Mouse (Mus musculus): ENCODE data around the gene Gm21985. TPM values are rescaled to one million over a fixed set of nuclear protein-coding genes. Genes with fewer than 3 reads are reported as not detected.
"Not testable (repeated sequence)": the region's sequence is repeated elsewhere in the genome, so short reads cannot be mapped to it uniquely, and the experiment has no call there.

Gene Gm21985
- polyA plus RNA-seq, 1 experiment from 2014 or later = not detected

DNA sequence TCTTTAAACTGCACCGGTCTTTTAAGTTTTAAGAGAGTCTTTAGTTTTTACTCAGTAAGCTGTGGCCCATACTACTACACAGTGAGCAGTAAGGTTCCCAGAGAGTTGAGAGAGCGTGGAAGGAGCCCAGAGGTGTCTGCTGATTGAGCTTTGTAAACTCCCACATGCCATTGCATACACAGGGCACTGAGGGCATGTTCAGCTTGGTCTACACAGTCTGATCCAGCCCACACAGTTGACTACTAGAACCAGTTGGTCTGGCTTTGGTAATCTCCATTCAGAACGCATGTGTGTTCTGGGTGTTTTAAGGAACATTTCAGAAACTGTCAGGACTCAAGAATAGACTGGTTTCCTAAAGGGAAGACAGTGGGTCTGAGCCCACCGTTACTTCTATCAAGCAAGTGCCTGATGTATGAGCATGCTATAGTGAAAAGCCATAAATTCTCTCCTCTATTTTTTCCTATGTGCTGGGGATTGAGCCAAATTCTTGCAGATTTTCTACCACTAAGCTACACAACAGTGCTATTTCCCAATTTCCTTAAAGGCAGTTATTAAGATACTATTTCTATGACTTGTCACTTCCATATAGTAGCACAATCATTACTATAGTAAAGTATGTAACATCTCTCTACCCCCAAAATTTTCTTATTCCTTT, 125.4 kb downstream of the Gm21985 start:
- ATAC-seq (ENCODE audit: low read depth) = no peak
- WGBS = 93% methylated on average over 4 of the region's 4 CpGs
- Histone ChIP-seq H3K27me3 (ENCODE audit: control insufficient read depth, insufficient read depth, low read length) (no peaks in the 10 kb centered on the region), H3K9ac (replicated peaks; ENCODE audit: low read depth, low read length) (no peak overlapping the region), H3K4me1 (ENCODE audit: control insufficient read depth, insufficient read depth, low read length) (no peaks in the 10 kb centered on the region), H3K4me3 (ENCODE audit: low read depth, low read length) (no peak overlapping the region), H3K4me2 (ENCODE audit: low read depth, low read length) (no peak overlapping the region), H3K36me3 (ENCODE audit: control insufficient read depth, insufficient read depth, low read length) (no peaks in the 10 kb centered on the region), H3K9me3 (ENCODE audit: control insufficient read depth, low read length) (no peaks in the 10 kb centered on the region), H3K27ac (ENCODE audit: low read depth, low read length) (no peak overlapping the region)

DNA sequence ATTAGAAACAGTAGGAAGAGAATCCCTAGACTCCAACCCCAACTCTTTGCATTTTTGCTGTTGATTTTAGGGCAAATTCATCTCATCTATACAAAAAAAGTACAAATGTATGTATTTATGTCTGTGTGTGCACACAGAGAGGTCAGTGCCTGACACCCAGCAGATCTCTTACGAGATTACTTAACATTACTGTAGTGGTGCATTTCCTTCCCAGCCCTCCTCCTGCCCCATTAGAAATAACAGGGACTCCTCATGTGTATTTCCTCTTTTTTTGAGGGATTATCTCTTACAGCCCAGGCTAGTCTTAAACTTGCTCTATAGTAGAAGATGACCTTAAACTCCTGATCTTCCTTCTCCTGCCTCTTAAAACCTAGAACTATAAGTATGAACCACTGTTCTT, 126.6 kb downstream of the Gm21985 start:
- ATAC-seq (ENCODE audit: low read depth) = no peak
- H3K36me3 ChIP-seq (ENCODE audit: control insufficient read depth, insufficient read depth, low read length) = no peaks in the 10 kb centered on the region
- H3K9ac ChIP-seq (replicated peaks; ENCODE audit: low read depth, low read length) = no peak overlapping the region
- no peak overlapping the region for H3K27ac ChIP-seq (ENCODE audit: low read depth, low read length)
- H3K4me1 ChIP-seq (ENCODE audit: control insufficient read depth, insufficient read depth, low read length) = no peaks in the 10 kb centered on the region
- H3K4me3 ChIP-seq (ENCODE audit: low read depth, low read length) = no peak overlapping the region
- no peaks in the 10 kb centered on the region for H3K9me3 ChIP-seq (ENCODE audit: control insufficient read depth, low read length)
- no peaks in the 10 kb centered on the region for H3K27me3 ChIP-seq (ENCODE audit: control insufficient read depth, insufficient read depth, low read length)
- WGBS = 87% methylated on average over 1 of the region's 1 CpGs
- H3K4me2 ChIP-seq (ENCODE audit: low read depth, low read length) = no peak overlapping the region

DNA sequence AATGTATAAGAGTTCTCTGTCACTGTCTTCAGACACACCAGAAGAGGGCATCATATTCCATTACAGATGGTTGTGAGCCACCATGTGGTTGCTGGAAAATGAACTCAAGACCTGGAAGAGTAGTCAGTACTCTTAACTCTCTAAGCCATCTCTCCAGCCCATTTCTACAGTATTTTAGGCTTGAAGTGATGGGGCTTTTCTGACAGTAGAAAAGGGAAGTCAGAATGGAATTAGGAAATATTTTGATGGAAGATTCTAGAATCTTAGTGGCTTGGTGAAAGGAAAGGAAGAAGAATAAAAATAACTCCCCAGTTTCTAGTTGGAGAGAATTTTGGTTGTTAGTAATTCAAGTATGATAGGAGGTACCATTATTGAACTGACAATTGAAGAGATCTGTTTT, 127.8 kb downstream of the Gm21985 start:
- Histone ChIP-seq H3K36me3 (ENCODE audit: control insufficient read depth, insufficient read depth, low read length) (no peaks in the 10 kb centered on the region), H3K4me2 (ENCODE audit: low read depth, low read length) (no peak overlapping the region), H3K27ac (ENCODE audit: low read depth, low read length) (no peak overlapping the region), H3K4me3 (ENCODE audit: low read depth, low read length) (no peak overlapping the region), H3K27me3 (ENCODE audit: control insufficient read depth, insufficient read depth, low read length) (no peaks in the 10 kb centered on the region), H3K4me1 (ENCODE audit: control insufficient read depth, insufficient read depth, low read length) (no peaks in the 10 kb centered on the region), H3K9ac (replicated peaks; ENCODE audit: low read depth, low read length) (no peak overlapping the region), H3K9me3 (ENCODE audit: control insufficient read depth, low read length) (no peaks in the 10 kb centered on the region)
- ATAC-seq (ENCODE audit: low read depth) = no peak

DNA sequence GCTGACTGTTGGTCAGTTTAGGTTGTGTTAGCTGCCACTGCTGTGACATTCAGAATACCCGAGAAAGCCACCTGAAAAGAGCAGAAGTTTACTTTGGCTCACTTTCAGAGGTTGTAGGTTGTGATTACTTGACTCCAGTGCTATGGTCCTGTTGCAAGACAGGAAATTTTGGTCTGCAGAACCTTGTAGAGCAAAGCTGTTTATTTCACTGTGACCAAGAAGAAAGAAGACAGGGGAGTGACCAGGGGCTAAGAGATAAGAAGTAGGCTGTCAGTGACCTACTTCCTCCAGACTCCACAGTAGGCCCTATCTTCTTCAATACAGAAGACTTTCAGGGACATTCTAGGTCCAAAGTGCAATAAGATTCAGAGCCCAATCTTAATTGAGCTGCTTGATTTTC, 130.5 kb downstream of the Gm21985 start:
- no peak overlapping the region for H3K4me3 ChIP-seq (ENCODE audit: low read depth, low read length)
- no peaks in the 10 kb centered on the region for H3K4me1 ChIP-seq (ENCODE audit: control insufficient read depth, insufficient read depth, low read length)
- H3K36me3 ChIP-seq (ENCODE audit: control insufficient read depth, insufficient read depth, low read length) = no peaks in the 10 kb centered on the region
- H3K27me3 ChIP-seq (ENCODE audit: control insufficient read depth, insufficient read depth, low read length) = no peaks in the 10 kb centered on the region
- ATAC-seq (ENCODE audit: low read depth) = no peak
- 78% methylated on average over 1 of the region's 1 CpGs for WGBS
- no peaks in the 10 kb centered on the region for H3K9me3 ChIP-seq (ENCODE audit: control insufficient read depth, low read length)
- H3K4me2 ChIP-seq (ENCODE audit: low read depth, low read length) = no peak overlapping the region
- H3K27ac ChIP-seq (ENCODE audit: low read depth, low read length) = no peak overlapping the region
- no peak overlapping the region for H3K9ac ChIP-seq (replicated peaks; ENCODE audit: low read depth, low read length)

DNA sequence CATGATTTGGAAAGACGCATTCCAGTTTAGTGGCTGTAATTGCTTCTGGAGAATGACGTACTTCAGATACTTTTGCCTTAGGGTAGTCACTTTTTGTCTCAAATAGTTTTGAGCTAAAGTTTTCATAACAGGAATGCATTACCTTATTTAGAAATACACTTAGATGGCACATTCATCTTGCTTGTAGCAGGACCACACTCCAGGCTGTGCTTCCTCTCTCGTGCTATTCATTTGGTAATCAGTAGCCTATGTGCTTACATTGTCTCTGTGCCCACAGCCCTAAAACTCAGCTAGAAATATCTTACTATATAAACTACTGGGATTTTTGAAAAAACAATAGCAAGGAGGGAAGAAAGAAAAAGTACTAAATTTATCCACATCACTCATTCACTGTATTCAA, 140.9 kb downstream of the Gm21985 start:
- Histone ChIP-seq H3K9ac (replicated peaks; ENCODE audit: low read depth, low read length) (no peak overlapping the region), H3K4me3 (ENCODE audit: low read depth, low read length) (no peak overlapping the region), H3K27ac (ENCODE audit: low read depth, low read length) (no peak overlapping the region), H3K9me3 (ENCODE audit: control insufficient read depth, low read length) (no peaks in the 10 kb centered on the region), H3K27me3 (ENCODE audit: control insufficient read depth, insufficient read depth, low read length) (no peaks in the 10 kb centered on the region), H3K4me1 (ENCODE audit: control insufficient read depth, insufficient read depth, low read length) (no peaks in the 10 kb centered on the region), H3K4me2 (ENCODE audit: low read depth, low read length) (no peak overlapping the region), H3K36me3 (ENCODE audit: control insufficient read depth, insufficient read depth, low read length) (peaks cover 13% of the 10 kb centered on the region; the same call in 1 of the 2 replicates)
- 92% methylated on average over 3 of the region's 3 CpGs for WGBS
- no peak for ATAC-seq (ENCODE audit: low read depth)

DNA sequence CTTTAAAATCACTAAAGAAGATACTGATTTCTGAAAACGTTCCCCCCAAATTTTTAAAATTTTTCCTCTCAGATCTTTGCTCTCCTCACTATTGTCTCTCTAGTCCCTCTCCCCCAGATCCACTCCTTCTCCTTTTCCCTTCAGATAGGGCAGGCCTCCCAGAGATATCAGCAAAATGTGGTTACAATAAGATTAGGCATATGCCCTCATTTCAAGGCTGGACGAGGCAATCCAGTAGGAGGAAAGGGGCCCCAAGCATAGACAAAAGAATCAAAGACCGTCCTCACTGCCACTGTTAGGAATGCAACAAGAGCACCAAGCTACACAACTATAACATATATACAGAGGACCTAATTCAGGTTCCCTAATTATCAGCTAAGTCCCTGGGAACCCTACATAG, 159.2 kb downstream of the Gm21985 start:
- Histone ChIP-seq H3K9me3 (ENCODE audit: control insufficient read depth, low read length) (no peaks in the 10 kb centered on the region), H3K4me2 (ENCODE audit: low read depth, low read length) (no peak overlapping the region), H3K4me1 (ENCODE audit: control insufficient read depth, insufficient read depth, low read length) (no peaks in the 10 kb centered on the region), H3K27me3 (ENCODE audit: control insufficient read depth, insufficient read depth, low read length) (no peaks in the 10 kb centered on the region), H3K36me3 (ENCODE audit: control insufficient read depth, insufficient read depth, low read length) (no peaks in the 10 kb centered on the region), H3K4me3 (ENCODE audit: low read depth, low read length) (no peak overlapping the region), H3K9ac (replicated peaks; ENCODE audit: low read depth, low read length) (no peak overlapping the region), H3K27ac (ENCODE audit: low read depth, low read length) (no peak overlapping the region)
- ATAC-seq (ENCODE audit: low read depth) = no peak
- WGBS = 81% methylated on average over 3 of the region's 3 CpGs

DNA sequence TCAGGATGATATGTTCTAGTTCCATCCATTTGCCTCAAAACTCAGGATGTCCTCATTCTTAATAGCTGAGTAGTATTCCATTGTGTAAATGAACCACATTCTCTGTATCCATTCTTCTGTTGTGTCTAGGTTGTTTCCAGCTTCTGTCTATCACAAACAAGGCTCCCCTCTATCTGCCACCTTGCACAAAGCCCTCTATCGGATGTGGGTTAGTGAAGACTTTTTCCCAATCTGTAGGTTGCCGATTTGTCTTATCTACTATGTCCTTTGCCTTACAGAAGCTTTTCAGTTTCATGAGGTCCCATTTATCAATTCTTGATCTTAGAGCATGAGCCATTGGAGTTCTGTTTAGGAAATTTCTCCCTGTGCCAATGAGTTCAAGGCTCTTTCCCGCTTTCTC, 162.4 kb downstream of the Gm21985 start:
- H3K4me2 ChIP-seq (ENCODE audit: low read depth, low read length); H3K9me3 ChIP-seq (ENCODE audit: control insufficient read depth, low read length); H3K27ac ChIP-seq (ENCODE audit: low read depth, low read length); H3K9ac ChIP-seq (replicated peaks; ENCODE audit: low read depth, low read length); H3K4me1 ChIP-seq (ENCODE audit: control insufficient read depth, insufficient read depth, low read length); H3K4me3 ChIP-seq (ENCODE audit: low read depth, low read length); ATAC-seq (ENCODE audit: low read depth); H3K36me3 ChIP-seq (ENCODE audit: control insufficient read depth, insufficient read depth, low read length); H3K27me3 ChIP-seq (ENCODE audit: control insufficient read depth, insufficient read depth, low read length): not testable (repeated sequence)
- WGBS = 92% methylated on average over 3 of the region's 3 CpGs

DNA sequence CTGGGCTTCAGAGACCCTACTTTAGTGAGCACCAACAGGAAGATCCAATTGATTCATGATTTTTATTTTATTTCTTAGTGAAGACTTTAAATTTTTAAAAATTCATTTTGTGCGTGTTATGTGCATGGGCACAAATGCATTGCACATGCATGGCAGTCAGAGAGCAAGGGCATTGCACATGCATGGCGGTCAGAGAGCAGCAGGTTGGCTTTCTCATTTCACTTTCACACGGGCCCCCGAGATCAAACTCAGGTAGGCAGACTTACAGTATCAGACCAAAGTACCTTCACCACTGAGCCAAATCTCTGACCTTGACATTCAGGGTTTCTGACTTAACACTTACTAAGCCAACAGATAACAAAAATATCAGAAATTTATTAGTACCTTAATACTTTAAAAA, 163.6 kb downstream of the Gm21985 start:
- WGBS = 93% methylated on average over 4 of the region's 4 CpGs
- H3K4me2 ChIP-seq (ENCODE audit: low read depth, low read length) = no peak overlapping the region
- no peak for ATAC-seq (ENCODE audit: low read depth)
- no peaks in the 10 kb centered on the region for H3K4me1 ChIP-seq (ENCODE audit: control insufficient read depth, insufficient read depth, low read length)
- H3K4me3 ChIP-seq (ENCODE audit: low read depth, low read length) = no peak overlapping the region
- H3K36me3 ChIP-seq (ENCODE audit: control insufficient read depth, insufficient read depth, low read length) = no peaks in the 10 kb centered on the region
- no peak overlapping the region for H3K9ac ChIP-seq (replicated peaks; ENCODE audit: low read depth, low read length)
- H3K9me3 ChIP-seq (ENCODE audit: control insufficient read depth, low read length) = no peaks in the 10 kb centered on the region
- H3K27ac ChIP-seq (ENCODE audit: low read depth, low read length) = no peak overlapping the region
- H3K27me3 ChIP-seq (ENCODE audit: control insufficient read depth, insufficient read depth, low read length) = no peaks in the 10 kb centered on the region

DNA sequence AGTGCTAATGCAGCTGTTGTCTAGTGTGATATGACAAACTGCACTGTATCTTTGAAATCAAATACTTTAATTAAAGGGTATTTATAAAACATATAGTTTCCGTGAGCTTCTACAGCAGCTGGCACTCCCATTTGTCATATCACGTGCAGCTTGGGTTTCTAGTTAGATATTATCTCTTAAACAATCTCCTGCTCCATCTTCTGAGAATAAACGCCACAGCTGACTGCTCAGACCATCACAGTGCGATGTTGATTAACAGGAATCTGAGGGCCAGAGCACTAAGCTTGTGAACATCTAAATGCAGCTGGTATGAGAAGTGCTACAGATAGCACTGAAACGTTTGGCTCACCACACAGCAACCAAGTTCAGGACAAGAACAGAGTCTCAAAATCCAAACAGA, 164.3 kb downstream of the Gm21985 start:
- 80% methylated on average over 5 of the region's 5 CpGs for WGBS
- Histone ChIP-seq H3K4me3 (ENCODE audit: low read depth, low read length) (no peak overlapping the region), H3K4me2 (ENCODE audit: low read depth, low read length) (no peak overlapping the region), H3K9me3 (ENCODE audit: control insufficient read depth, low read length) (no peaks in the 10 kb centered on the region), H3K27ac (ENCODE audit: low read depth, low read length) (no peak overlapping the region), H3K9ac (replicated peaks; ENCODE audit: low read depth, low read length) (no peak overlapping the region), H3K36me3 (ENCODE audit: control insufficient read depth, insufficient read depth, low read length) (no peaks in the 10 kb centered on the region), H3K27me3 (ENCODE audit: control insufficient read depth, insufficient read depth, low read length) (no peaks in the 10 kb centered on the region), H3K4me1 (ENCODE audit: control insufficient read depth, insufficient read depth, low read length) (no peaks in the 10 kb centered on the region)
- ATAC-seq (ENCODE audit: low read depth) = no peak
